ENCODE assay signal across 18 mouse cellular contexts in the genomic region with DNA sequence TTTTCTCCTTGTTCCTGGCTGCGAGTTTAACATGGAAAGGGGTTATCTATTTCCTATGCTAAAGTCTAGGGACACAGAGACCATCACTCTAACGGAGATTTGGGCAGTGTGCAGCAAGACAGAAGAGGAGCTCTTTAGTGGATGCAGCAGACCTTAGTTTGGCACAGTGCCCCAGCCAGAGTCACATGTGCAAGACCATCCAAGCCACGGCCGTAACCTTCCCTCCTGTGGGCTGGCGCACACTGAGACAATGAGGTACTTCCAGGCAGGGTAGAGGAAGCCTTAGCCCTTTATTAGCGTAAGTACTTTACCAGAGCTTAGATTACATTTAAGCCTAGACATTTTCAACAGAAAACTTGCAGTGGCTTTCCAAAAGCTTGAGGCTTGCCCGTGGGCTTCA.
DNase-seq lines count a peak whose midpoint lies in the region; ATAC-seq lines count a peak whose summit lies in the region.
"Had no signal": no experiment of that assay in that cellular context is flagged by ENCODE, and none has a peak within 500 bp of the region (broad histone marks: within the 10 kb centered on the region; RNA-seq: fewer than 3 reads in every experiment).

No protein-coding gene starts in this region.

- peak overlapping the region; percentile 50; the same call in 1 of the 2 replicates for H3K27ac ChIP-seq in limb, embryonic 10.5 days
- no peak overlapping the region for H3K27ac ChIP-seq in midbrain, embryonic 13.5 days
- H3K27ac ChIP-seq: forebrain, embryonic 15.5 days; kidney, embryonic 15.5 days; liver, embryonic 12.5 days; stomach, embryonic 15.5 days had no signal

- ATAC-seq in midbrain, embryonic 13.5 days: no peak
- ATAC-seq: forebrain, embryonic 15.5 days; liver, embryonic 12.5 days; midbrain, embryonic 16.5 days had no signal

- DNase-seq in adrenal gland, postnatal 10 days: peak; percentile 26
- no peak for DNase-seq in adrenal gland, adult 2 months
- DNase-seq in left cerebral cortex, postnatal 4 days: peak; percentile 53
- DNase-seq in left cerebral cortex, postnatal 36 days (ENCODE audit: low spot score in 2 of 2): no peak
- peak; percentile 66 for DNase-seq in gastrocnemius, postnatal 14 days
- no peak for DNase-seq in limb, embryonic 10.5 days (ENCODE audit: low spot score)
- DNase-seq in frontal cortex, postnatal 25 days (ENCODE audit: low spot score in 2 of 2): no peak
- DNase-seq: cerebellum, adult 11-12 months; embryo, embryonic 11 days; spleen, adult 18-20 months; thymus, postnatal 25 days had no signal

- WGBS in limb, embryonic 10.5 days: 89% methylated on average over 7 of the region's 7 CpGs
- 75% methylated on average over 7 of the region's 7 CpGs for WGBS in midbrain, embryonic 13.5 days

- no peaks in the 10 kb centered on the region for H3K27me3 ChIP-seq in limb, embryonic 10.5 days (ENCODE audit: low read depth, poor library complexity, severe bottlenecking)
- H3K27me3 ChIP-seq in midbrain, embryonic 13.5 days: no peaks in the 10 kb centered on the region
- H3K27me3 ChIP-seq: forebrain, embryonic 15.5 days; kidney, embryonic 15.5 days; liver, embryonic 12.5 days; stomach, embryonic 15.5 days had no signal

- no peaks in the 10 kb centered on the region for H3K36me3 ChIP-seq in limb, embryonic 10.5 days
- no peaks in the 10 kb centered on the region for H3K36me3 ChIP-seq in midbrain, embryonic 13.5 days
- H3K36me3 ChIP-seq: forebrain, embryonic 15.5 days; kidney, embryonic 15.5 days; liver, embryonic 12.5 days; stomach, embryonic 15.5 days had no signal

- intact Hi-C loops in left cerebral cortex, postnatal 4 days (cut with DNase I): no loop called here
- intact Hi-C loops in left cerebral cortex, postnatal 36 days (cut with DNase I): no loop called here
- intact Hi-C loops in gastrocnemius, postnatal 14 days (cut with DNase I; ENCODE audit: low total_unique reads): no loop called here

- no peak overlapping the region for H3K4me2 ChIP-seq in midbrain, embryonic 13.5 days (replicated peaks)
- H3K4me2 ChIP-seq: forebrain, embryonic 15.5 days; kidney, embryonic 15.5 days; liver, embryonic 12.5 days; stomach, embryonic 15.5 days had no signal

- H3K9me3 ChIP-seq in limb, embryonic 10.5 days (replicated peaks): no peaks in the 10 kb centered on the region
- no peaks in the 10 kb centered on the region for H3K9me3 ChIP-seq in midbrain, embryonic 13.5 days
- H3K9me3 ChIP-seq: forebrain, embryonic 15.5 days; kidney, embryonic 15.5 days; liver, embryonic 12.5 days; stomach, embryonic 15.5 days had no signal

- H3K9ac ChIP-seq in midbrain, embryonic 13.5 days (replicated peaks): no peak overlapping the region
- H3K9ac ChIP-seq: forebrain, embryonic 15.5 days; kidney, embryonic 15.5 days; liver, embryonic 12.5 days; stomach, embryonic 15.5 days had no signal

- H3K4me1 ChIP-seq in limb, embryonic 10.5 days: peaks cover 20% of the 10 kb centered on the region
- H3K4me1 ChIP-seq in midbrain, embryonic 13.5 days (replicated peaks): no peaks in the 10 kb centered on the region
- H3K4me1 ChIP-seq: forebrain, embryonic 15.5 days; kidney, embryonic 15.5 days; liver, embryonic 12.5 days; stomach, embryonic 15.5 days had no signal

- no peak overlapping the region for H3K4me3 ChIP-seq in limb, embryonic 10.5 days
- H3K4me3 ChIP-seq in midbrain, embryonic 13.5 days (replicated peaks): no peak overlapping the region
- H3K4me3 ChIP-seq: erythroblast, embryonic 14.5 days; forebrain, embryonic 15.5 days; kidney, embryonic 15.5 days; liver, embryonic 12.5 days; stomach, embryonic 15.5 days had no signal

Comparison
In these comparisons a context has a peak if more than half of its experiments do, and no peak if none do; other contexts are left out.
1. DNase-seq: peak in adrenal gland, postnatal 10 days (single experiment), left cerebral cortex, postnatal 4 days (single experiment) and gastrocnemius, postnatal 14 days (single experiment); none in adrenal gland, adult 2 months (single experiment), left cerebral cortex, postnatal 36 days (0 of 2), limb, embryonic 10.5 days (single experiment) and frontal cortex, postnatal 25 days (0 of 2).